Mouse (Mus musculus): Measurements from ENCODE around the gene Ddx31. TPM values are rescaled to one million over a fixed set of nuclear protein-coding genes. Genes with fewer than 3 reads are reported as not detected.
A peak's percentile ranks its signal among the peaks of the same experiment; 100 is the strongest.

Ddx31 gene
- total RNA-seq, 2 experiments from 2014 or later = 7.1 to 9.9 TPM

DNA sequence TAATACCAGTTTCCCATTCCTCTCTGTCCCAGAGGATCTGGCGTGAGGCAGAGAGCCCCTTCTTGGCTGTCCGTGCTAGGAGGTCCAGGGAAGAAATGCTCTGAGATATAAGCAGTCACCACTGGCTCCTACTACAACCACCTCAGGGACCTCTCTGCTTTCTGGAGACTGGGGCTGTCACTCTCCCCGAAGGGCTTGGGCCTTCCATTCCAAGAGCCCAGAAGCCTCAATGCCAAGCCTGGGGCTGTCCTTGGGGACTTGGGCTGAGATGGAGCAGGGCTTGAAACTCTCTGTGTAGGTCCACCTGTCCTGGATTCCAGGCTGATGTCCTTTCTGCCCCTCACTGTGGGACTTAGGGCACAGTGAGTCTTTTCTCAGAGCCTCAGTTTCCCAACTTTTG lies 70.7 kb downstream of the Ddx31 start:
- DNase-seq (ENCODE audit: low spot score in 2 of 2) = no peak

DNA sequence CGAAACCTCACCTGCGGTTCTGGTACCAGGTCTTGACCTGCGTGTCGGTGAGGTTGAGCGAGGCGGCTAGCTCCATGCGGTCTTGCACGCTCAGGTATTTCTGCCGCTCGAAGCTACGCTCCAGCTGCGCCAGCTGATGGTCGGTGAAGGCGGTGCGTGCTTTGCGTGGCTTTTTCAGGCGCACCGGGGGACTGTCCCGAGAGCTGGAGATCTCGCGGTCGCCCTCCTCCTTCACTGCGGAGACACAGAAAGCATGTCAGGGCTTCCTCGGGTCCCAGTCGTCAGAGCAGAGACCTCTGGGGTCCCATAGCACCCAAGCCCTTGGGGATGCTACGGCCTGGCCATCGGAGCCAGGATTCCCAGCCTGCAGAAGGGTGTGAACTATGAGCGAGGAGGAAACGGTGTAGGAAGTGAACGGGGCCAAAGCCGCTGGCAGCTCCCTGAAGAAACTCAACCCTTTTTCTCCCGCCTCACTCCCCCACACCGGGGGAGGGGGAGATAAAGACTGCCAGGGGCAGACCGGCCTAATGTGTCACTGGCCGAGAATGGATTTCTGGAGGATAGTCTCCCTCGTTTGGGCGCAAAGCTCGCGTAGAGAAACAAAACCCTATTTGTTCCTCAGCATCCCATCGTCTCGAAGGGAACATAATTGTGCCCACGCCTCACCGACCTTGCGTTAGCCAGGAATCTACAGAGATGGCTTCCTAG lies 71.3 kb downstream of the Ddx31 start:
- DNase-seq (ENCODE audit: low spot score in 2 of 2) = no peak

DNA sequence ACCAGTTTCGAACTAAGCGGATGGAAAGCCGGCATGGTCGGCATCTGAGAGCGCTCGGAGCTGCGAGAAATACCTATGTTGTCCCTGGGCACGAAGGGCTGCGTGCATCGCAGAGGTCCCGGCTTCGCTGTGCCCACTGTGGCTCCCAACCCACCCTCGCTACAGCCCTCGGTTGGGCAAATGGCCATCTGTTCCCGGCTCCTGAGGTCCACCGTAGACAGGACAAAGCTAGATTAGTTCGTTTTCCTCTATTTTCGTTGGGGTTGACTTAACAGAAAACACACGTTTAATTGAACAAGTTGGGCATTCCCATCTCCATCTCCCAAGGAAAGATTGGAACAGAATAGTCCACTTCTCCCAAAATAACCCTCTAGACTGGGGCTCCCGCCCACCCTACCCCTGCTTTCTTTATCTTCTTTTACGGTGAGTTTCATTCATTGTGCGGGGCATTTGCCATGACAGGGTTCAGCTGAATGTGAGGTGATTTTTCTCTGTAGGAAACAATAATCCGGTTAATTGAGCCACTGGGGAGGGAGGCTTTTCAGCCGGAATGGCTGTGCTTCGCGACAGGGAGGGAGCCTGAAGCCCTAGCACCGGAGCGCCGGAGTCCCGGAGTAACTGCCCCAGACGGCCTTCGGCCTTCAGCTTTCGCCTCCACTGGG lies 72.0 kb downstream of the Ddx31 start:
- no peak for DNase-seq (ENCODE audit: low spot score in 2 of 2)

DNA sequence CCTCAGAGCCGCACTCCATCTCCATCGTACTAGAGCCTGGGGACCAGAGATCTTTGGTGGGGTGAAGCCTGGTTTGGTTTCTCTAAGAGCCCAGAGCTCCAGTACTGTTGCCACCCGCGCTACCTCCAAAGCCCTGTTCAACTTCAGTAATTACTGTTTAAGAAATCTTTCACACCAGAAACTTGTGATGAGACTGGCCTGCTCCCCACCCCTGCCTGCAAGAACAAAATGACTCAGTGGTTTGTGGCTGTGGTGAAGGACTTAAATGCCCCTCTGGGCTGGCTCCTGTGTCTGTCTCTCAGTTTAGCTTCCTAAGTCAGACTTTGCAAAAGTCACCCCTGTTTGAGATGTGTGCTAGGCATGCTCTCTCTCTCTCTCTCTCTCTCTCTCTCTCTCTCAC lies 72.8 kb downstream of the Ddx31 start:
- DNase-seq (ENCODE audit: low spot score in 2 of 2) = no peak

DNA sequence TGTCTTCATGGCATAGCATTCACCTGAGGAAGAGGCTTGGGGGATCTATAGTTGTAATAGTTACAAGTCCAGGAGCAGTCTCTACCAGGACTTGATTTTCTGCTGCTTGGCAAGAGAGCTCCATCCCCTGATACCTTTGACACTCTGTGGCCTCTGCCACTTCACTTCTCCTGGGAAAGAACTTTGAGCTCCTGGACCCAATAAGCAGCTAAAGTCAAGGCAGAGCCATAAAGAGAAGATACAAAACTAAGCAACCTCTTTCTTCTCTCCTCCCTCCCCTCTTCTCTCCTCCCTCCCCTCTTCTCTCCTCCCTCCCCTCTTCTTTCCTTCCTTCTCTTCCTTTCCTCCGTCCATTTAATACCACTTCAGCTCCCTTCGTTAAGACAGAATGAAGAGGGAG lies 73.9 kb downstream of the Ddx31 start:
- DNase-seq (ENCODE audit: low spot score in 2 of 2) = no peak

DNA sequence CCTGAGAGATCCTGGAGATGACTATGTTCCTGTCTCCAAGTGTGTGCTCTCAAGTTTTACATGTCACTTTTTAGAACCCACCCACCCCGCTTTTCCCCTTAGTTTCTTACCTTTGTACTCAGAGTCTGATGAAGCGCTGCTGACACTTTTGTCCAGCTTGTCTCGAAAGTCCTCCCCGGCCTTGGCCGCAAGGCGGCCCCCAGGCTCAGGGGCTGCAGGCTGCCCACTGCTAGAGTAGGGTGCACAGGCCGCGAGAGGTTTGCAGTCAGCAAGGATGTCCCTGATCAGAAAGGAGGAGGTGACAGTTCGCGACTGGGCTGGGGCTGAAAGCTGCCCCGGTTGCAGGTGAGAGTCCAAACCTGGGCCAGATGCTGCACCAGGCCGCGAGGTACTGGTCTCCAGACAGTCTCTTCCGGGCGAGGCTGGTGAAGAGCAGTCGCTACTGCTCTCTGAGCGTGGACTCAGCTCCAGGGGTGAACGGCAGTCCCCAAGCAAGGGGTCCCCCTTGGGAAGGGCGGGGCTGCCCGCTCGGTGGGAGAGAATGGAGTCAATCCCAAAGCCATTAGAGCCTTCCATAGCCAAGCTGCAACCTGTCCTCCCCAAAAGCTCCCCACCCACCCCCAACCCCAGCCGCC lies 75.0 kb downstream of the Ddx31 start:
- no peak for DNase-seq (ENCODE audit: low spot score in 2 of 2)

DNA sequence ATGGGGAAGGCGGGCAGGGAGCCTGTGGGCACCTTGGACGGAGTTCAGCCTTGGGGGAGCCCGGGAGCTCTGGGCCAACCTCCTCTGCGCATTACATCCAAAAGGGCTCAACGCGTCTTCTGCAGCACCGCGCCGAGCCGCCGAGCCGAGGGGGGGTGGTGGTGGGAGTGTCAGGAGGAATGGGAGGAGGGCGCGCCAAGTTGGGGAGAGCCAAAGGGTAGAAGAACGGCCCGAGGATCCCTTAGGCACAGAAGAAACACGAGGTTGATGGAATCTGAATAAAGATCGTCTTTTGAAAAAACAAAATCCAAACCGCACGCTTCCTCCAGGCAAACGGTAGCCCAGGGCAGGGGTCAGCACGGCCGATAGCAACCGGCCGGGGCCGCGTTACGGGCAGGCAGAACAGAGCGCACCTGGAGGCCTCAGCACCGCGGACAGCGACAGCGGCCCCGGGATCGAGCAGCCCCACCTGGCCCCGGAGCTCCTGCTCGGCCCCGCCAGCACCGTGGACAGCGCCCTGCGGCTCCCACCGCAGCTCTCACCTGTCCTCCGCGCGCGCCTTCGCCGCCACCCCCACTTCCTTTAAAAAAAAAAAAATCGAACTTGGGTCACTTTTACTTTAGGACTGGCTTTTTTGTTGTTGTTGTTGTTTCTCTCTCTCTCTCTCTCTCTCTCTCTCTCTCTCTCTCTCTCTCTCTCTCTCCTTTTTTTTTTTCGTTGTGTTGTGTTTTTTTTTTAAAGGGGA lies 75.7 kb downstream of the Ddx31 start:
- DNase-seq (ENCODE audit: low spot score in 2 of 2) = no peak

DNA sequence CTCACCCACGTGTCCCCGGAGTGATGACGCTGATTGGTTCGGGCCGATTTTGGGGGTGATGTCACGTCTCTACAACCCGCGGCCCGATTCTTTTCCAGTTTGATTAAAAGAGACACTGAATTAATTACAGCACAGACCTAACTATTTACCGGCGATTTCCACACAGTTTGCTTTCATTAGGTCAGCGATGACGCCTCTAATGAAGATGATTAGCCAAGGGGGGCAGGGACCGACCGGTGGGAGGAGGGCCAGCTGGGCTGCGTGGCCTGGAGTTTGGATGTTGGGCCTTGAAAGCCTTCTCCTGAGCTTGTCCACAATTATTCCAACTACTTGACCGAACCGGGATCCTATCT lies 76.3 kb downstream of the Ddx31 start, which contains the start of gene Barhl1:
Gene Barhl1, minus strand, starts transcription at position 156 of the 353 bp plus-strand sequence.
- DNase-seq (ENCODE audit: low spot score in 2 of 2) = no peak

DNA sequence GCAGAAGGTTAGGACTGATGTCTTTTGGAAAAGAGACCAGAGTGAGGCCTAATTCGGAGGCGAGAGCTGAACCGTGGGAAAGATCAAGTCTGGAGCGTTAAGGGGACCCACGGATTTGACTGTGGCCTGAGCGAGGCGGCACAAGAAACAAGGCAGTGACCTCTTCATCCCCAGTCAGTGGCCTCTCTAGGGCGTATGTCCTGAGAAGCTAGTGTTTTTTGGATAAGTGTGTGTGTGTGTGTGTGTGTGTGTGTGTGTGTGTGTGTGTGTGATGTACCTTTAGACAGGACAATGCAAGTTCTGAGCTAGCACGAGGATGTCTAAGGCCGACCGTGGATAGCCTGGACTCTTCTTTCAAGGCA lies 76.9 kb downstream of the Ddx31 start:
- no peak for DNase-seq (ENCODE audit: low spot score in 2 of 2)

DNA sequence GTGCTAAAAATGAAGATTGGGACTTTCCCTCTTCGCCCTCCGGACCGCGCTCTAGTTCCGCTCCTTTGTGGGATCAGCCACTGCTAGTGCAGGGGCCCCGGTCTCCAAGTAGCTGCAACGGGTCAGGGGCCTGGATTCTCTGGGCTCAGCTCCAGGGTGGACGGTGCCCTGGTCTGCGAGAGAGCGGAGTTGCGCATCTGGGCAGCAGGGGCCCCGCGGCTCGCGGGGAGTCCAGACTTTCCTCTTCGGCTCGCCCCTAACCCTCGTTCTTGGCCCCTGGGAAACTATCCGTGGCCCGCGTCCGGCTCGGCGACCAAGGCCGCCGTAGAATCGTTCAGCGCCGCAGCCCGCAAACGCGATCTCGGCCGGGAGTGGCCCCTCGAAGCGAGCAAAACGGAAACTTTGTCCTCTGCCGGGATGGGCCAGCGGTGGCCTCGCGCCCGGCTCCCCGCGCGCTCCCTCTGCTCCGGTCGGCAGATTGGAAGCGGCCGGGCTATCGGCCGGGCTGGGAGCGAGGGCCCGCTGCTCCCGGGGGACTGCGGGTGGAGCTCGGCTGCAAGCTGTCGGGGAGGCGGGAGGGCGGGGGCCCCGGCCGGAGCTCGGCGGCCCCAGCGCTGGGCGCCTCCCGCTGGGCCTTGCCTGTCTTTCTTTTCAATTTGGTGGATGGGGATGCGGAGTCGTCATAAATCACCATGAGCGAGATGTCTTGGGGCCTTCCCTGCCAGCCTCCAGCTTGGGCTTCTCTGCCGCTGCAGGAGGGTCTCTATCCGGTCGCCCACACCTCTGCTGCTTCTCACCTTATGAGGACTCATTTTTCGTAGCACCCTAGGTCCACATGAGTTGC lies 77.5 kb downstream of the Ddx31 start:
- no peak for DNase-seq (ENCODE audit: low spot score in 2 of 2)

DNA sequence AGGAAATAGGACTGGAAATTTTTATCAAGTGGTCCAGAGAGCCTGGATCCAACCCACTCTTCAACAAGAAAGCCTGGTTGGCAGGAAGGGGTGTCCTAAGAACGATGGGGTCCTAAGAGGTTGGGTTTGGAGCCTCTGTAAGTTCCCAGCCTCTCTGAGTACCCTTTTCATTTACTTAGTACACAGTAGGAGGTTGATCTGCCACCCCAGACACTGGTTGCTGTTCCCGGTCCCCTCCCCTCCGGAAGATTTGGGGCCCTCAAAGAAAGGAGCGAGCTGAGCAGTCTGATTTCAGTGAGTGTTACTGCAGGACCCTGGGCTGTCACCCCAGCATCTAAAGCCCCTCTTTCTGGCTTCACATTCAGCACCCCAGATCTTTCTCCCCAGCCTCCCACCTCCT lies 78.8 kb downstream of the Ddx31 start:
- DNase-seq (ENCODE audit: low spot score in 2 of 2) = no peak

DNA sequence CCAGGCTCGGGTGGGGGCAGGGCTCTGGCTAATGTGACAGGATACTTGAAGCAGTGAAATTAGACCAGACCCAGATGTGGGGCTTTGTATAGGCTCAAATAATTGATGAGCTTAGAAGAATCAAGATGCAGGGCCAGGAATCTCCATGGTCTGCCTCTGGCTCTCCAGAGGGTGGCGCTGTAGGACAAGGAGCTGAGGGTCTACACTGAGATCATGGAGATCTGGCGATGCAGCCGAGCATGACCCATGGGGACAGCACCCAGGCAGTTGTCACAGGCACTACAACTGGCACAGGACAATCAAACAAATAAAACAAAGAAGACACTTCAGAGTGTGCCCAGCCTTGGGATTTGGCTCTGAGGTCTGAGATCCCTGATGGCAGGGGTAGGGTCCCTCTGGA lies 83.7 kb downstream of the Ddx31 start:
- peak; percentile 39 to 62 for DNase-seq (ENCODE audit: low spot score in 2 of 2)

DNA sequence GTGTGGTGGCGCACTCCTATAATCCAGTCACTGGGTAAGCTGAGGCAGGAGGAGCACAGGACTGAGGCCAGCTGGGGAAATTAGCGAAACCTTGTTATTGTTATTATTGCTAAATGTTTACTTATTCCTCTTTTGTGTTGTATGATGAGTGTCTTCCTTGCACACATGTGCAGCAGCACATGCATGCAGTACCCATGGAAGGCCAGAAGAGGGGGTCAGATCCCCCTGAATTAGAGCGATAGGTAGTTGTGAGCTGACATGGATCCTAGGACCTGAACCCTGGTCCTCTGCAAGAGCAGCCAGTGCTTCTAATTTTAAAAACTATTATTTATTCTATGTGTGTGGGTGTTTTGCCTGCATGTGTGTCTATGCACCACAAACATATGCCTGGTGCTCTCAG lies 90.4 kb downstream of the Ddx31 start:
- no peak for DNase-seq (ENCODE audit: low spot score in 2 of 2)

DNA sequence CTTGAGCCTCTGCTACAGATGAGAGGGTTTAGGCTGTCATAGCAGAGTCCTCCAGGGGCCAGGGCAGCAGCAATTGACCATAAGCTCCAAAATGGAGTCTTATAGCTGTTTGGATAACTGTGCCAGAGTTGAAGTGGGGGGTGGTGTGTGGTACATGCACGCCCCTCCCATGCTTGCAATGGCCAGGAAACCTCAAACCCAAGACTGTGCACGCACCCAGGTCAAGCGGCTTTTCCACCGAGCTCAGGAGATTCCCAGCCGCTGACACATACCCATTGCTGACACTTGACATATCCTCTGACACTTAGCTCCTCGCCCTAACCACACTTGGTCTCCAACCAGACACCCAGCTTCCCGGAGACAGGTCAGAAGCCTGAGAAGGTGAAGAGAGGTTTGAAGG lies 98.8 kb downstream of the Ddx31 start:
- no peak for DNase-seq (ENCODE audit: low spot score in 2 of 2)

DNA sequence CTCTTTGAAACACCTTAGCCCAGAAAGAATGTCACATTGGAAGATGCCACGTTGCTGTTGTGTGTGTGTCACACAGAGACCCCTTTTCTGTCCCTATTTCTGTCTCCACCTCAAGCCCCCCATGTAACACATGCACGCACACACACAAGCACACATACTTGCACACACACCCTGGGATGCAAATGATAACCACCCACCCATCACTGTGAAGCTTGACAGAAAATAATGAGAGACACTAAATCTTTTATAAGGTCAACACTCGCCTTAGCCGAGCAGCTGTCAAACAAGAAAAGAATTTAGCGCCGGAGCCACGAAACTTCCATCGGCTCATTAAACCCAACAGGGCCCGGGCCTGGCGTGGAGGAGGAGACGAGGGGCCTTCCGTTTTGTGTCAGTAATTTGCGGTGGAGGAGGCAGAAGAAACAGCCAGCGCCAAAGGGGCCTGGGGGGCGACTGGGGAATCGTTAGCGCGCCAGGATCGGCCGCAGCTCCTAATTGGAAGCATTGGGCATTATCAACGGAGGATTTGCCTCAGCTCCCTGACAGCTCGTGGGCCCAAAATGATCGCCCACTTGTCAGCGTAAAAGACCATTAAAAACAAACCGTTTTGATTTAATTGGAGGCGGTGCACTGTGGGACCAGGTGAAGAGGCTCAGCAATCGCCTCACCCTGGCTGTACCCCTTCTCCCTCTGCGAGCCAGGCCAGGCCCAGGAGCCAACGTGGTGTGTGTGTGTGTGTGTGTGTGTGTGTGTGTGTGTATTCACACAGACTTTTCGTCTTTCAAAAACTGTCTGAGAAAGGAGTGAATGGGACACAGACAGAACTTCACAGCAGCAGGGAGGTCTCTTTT lies 103.7 kb downstream of the Ddx31 start:
- DNase-seq (ENCODE audit: low spot score in 2 of 2) = no peak

DNA sequence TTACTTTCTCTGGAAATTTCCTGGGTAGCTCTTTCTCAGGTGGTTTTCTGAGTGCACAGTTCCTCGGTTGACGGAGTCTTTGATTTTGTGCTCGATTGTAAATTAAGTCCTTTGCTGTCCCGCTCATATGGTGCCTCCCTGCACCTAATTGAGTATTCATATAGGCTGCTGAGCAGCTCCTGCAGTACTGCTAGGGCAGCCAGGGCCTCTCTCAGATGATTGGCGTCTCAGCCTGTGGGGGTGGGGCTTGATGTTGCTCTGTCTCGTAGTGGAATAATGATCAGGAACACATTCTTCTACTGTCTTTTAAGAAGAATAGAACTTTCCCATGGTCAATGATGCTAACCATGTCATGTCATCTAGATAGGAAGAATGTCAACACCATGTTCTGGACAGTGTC lies 105.2 kb downstream of the Ddx31 start:
- DNase-seq (ENCODE audit: low spot score in 2 of 2) = no peak

DNA sequence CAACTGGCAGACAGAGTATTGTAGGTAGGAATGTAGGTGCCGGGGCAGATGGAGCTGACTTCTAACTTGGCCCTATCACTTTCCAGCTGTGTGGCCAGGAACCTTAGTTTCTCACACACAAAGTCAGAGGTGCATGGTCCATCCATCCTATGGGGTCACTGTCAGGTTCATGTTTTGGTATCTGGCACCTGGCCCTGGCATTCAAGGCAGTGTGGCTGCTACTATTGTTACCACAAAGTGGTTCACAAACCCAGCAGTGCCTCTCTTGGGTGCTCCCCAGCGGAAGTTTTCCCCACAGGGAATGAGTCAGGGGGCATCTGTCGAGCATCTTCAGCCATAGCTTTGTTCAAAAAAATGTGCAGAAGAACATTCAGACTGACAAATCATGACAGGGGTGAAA lies 106.1 kb downstream of the Ddx31 start:
- DNase-seq (ENCODE audit: low spot score in 2 of 2) = no peak

DNA sequence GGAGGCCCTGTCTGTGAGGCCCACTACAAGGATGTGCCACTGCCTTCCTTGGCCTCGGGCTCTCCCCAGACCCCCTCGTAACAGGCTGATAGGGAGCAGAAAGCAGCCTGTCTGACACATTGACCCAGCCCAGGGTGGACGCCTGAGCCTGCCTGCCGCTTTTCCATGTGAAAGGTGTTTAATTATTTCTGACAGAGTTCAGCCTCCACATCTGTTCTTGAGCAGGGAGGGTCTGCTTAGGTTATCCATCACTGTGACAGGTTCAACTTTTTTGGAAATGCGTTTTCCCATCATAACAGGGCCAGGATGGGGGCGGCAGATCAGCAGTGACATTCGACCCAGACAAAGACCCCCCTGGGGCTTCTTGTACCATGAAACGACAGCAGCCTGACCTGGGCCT lies 112.8 kb downstream of the Ddx31 start:
- DNase-seq (ENCODE audit: low spot score in 2 of 2) = no peak

DNA sequence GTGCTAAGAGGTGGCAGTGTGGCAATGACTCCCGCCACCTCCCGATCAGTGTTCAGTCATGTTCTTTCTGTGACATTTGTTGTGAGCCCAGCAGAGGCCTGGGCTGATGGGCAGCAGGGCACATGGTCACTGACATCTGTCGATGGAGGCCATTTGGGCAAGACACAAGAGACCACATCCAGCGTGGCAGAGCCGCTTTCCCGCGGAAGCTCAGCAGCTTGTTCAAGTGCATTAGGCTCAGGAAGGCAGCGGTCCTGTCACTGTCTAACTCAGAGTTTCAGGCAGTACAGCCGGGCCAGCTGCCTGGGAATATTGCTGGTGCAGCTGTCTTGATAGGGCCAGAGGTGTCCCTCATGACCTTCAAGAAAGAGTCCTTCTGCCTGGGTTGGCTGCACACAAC lies 114.4 kb downstream of the Ddx31 start:
- DNase-seq (ENCODE audit: low spot score in 2 of 2) = no peak

Measured in layer of hippocampus, adult 18-20 months (tissue).